Mouse (Mus musculus) brain, embryonic 18.5 days (tissue): ENCODE results near the gene Cdr1.

ENCODE experiments used
- DNase-seq: peaks from one replicate; pipeline ENCODE4 v3.0.0-alpha.2; 2012; ENCODE audit warnings: low read depth, low spot score

The Cdr1 gene

GRCm38 (mm10) chrX:61185458-61185857 lies at the start of gene Cdr1:
Gene Cdr1, minus strand, starts transcription at chrX:61185558.
- DNase-seq = no peak

- DNase-seq = no peak
Measured at GRCm38 (mm10) chrX:61185869-61186268, 511 bp upstream of the Cdr1 start.

GRCm38 (mm10) chrX:61166519-61166918 lies 18.8 kb downstream of the Cdr1 start:
- DNase-seq = no peak

GRCm38 (mm10) chrX:61161249-61161648 lies 24.1 kb downstream of the Cdr1 start:
- no peak for DNase-seq

- DNase-seq = peak; percentile 20
Measured at GRCm38 (mm10) chrX:61154657-61155256, 30.6 kb downstream of the Cdr1 start.

GRCm38 (mm10) chrX:61154246-61154645 lies 31.1 kb downstream of the Cdr1 start:
- DNase-seq = no peak

GRCm38 (mm10) chrX:61146569-61146968 lies 38.8 kb downstream of the Cdr1 start:
- DNase-seq = no peak

GRCm38 (mm10) chrX:61145416-61145815 lies 39.9 kb downstream of the Cdr1 start:
- no peak for DNase-seq

- DNase-seq = no peak
Measured at GRCm38 (mm10) chrX:61134592-61134991, 50.8 kb downstream of the Cdr1 start.
